Mouse (Mus musculus) erythroblast, embryonic 14.5 days (primary cell): Measurements from ENCODE around the gene AL607142.1. TPM values are rescaled to one million over a fixed set of nuclear protein-coding genes. Genes with fewer than 3 reads are reported as not detected.

Experiments
- H3K27me3 ChIP-seq: 2 replicates; pipeline ENCODE4 v1.6.1; 2012; ENCODE audit warnings: inconsistent platforms; ENCODE audit not compliant: control insufficient read depth
- H3K36me3 ChIP-seq: 2 replicates; pipeline ENCODE4 v1.6.1; 2012; ENCODE audit warnings: mild to moderate bottlenecking, inconsistent platforms; ENCODE audit not compliant: control insufficient read depth
- H3K4me1 ChIP-seq: 2 replicates; pipeline ENCODE4 v1.6.1; 2012; ENCODE audit warnings: inconsistent platforms; ENCODE audit not compliant: control insufficient read depth
- H3K4me3 ChIP-seq: replicated peaks from 2 replicates; pipeline ENCODE3; 2012; ENCODE audit warnings: moderate library complexity, mild to moderate bottlenecking, inconsistent platforms
- H3K9me3 ChIP-seq: 2 replicates; pipeline ENCODE4 v1.6.1; 2012; ENCODE audit warnings: low read length, inconsistent platforms, mixed read lengths; ENCODE audit not compliant: control insufficient read depth
- GATA1 ChIP-seq: IDR thresholded peaks from 2 replicates; pipeline ENCODE4 v1.6.1; 2012; ENCODE audit warnings: low read length, inconsistent platforms, mixed read lengths
- TAL1 ChIP-seq: IDR thresholded peaks from 3 replicates; pipeline ENCODE4 v1.6.1; 2012; ENCODE audit warnings: low read length, inconsistent platforms, mixed read lengths
- polyA plus RNA-seq: library from polyadenylated mRNA; stranded (reverse); fragments of >175 nt; gene quantifications from 2 replicates; pipeline ENCODE4 v1.2.3, GENCODE M21; 2012

AL607142.1 gene
- polyA plus RNA-seq, 1 experiment = not detected

GRCm38 (mm10) chr4:120131441-120132220, 66.8 kb downstream of the AL607142.1 start:
- Histone ChIP-seq H3K9me3 (no peaks in the 10 kb centered on the region), H3K4me3 (no peak overlapping the region), H3K4me1 (no peaks in the 10 kb centered on the region), H3K27me3 (no peaks in the 10 kb centered on the region), H3K36me3 (no peaks in the 10 kb centered on the region)
- TF ChIP-seq TAL1 (no peak), GATA1 (no peak)

GRCm38 (mm10) chr4:120134223-120134622, 69.4 kb downstream of the AL607142.1 start:
- no peak for TF ChIP-seq GATA1
- no peak for TF ChIP-seq TAL1
- H3K36me3 ChIP-seq = no peaks in the 10 kb centered on the region
- no peak overlapping the region for H3K4me3 ChIP-seq
- H3K27me3 ChIP-seq = no peaks in the 10 kb centered on the region
- no peaks in the 10 kb centered on the region for H3K9me3 ChIP-seq
- H3K4me1 ChIP-seq = no peaks in the 10 kb centered on the region

- no peak for TF ChIP-seq TAL1
- TF ChIP-seq GATA1 = no peak
- Histone ChIP-seq H3K27me3 (no peaks in the 10 kb centered on the region), H3K9me3 (no peaks in the 10 kb centered on the region), H3K4me3 (no peak overlapping the region), H3K36me3 (no peaks in the 10 kb centered on the region), H3K4me1 (no peaks in the 10 kb centered on the region)
These were observed 77.0 kb downstream of the AL607142.1 start for GRCm38 (mm10) chr4:120141810-120142209.

- Histone ChIP-seq H3K9me3 (no peaks in the 10 kb centered on the region), H3K4me1 (no peaks in the 10 kb centered on the region), H3K4me3 (no peak overlapping the region), H3K36me3 (no peaks in the 10 kb centered on the region), H3K27me3 (peaks cover 2% of the 10 kb centered on the region)
- TF ChIP-seq GATA1 = no peak
- no peak for TF ChIP-seq TAL1
These were observed 78.1 kb downstream of the AL607142.1 start for GRCm38 (mm10) chr4:120142905-120143304.

Other genes with a start within 250 kb of the AL607142.1 start
- gene Edn2, start 96.2 kb downstream of the AL607142.1 start, polyA plus RNA-seq = not detected in 2 replicates
- gene Foxo6, start 222.4 kb downstream of the AL607142.1 start, polyA plus RNA-seq = not detected in 2 replicates